Mouse (Mus musculus): ENCODE results near the gene Hspa1l.
"Not testable (repeated sequence)": the region's sequence is repeated elsewhere in the genome, so short reads cannot be mapped to it uniquely, and the experiment has no call there.

Gene Hspa1l

DNA sequence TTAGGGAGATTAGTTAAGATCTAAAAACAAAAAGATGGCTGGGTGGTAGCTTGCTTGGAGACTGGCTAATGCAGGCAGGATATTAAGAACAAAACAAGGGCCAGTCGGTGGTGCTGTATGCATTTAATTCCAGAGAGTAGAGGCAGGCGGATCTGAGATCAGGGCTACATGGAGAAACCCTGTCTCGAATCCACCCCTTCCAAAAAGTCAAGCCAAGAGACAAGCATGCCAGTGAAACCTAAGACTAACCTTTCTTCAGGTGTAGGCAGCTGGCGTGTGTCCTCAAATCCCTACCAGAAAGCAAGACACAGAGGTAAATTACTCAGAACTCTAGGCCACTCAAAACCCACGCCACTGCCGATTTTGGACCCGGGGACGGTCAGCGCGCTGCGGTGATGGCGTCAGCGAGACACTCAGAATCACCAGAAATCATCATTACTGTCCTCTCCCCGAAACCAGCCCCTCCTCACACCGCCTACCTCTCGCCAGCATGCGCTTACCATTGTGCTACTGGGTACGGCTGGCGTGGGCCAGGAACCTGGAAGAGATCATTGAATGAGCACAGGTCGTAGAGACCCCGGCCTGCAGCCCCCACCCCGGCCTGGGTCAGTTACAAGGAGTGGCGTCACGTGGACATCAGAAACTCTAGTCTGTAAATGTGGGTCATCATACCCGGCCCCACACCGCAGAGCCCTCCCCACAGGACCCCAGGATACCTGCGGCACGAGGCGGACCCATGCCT, 20.7 kb upstream of the Hspa1l start:
- no peak for DNase-seq (ENCODE audit: low spot score)

GRCm38 (mm10) chr17:34952378-34953040, 20.0 kb upstream of the Hspa1l start:
- DNase-seq (ENCODE audit: low spot score) = peak; percentile 81

- no peak for DNase-seq (ENCODE audit: low spot score)
Measured at GRCm38 (mm10) chr17:34953258-34953657, 19.2 kb upstream of the Hspa1l start.

- no peak for DNase-seq (ENCODE audit: low spot score)
Measured at GRCm38 (mm10) chr17:34953904-34954303, 18.6 kb upstream of the Hspa1l start.

DNA sequence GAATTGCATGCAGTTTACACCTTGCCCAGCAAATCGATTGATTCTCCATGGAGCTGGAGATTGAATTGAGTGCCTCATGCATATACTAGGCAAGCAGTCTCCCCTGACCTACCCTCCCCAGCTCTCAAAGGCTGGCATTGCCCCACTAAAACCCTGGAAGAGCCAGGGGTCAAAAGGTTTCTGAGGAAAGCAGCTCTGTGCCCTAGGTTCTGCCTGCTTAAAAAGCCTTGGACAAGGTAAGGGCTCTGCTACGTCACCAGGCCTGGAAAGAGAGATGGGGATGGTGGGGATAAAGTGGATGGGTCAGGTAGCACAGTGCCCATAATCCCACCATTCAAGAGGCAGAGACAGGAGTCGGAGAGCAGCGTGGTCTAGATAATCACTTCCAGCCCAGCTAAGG, 17.7 kb upstream of the Hspa1l start:
- DNase-seq (ENCODE audit: low spot score) = no peak

DNA sequence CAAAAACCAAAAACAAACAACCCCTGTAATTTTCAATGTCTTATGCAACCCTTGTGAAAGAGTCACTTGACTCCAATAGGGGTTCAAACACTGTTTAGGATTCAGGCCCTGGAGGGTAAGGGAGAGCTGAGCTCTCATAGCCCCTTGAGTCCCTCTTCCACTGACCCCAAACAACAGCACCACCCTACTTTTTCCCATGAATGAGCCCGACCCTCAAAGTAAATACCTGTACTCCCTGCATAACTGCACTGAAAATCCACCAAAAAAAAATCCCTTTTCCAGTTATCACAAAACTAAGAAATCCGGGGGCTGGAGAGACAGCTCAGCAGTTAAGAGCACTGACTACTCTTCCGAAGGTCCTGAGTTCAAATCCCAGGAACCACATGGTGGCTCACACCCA, 16.6 kb upstream of the Hspa1l start:
- DNase-seq (ENCODE audit: low spot score) = no peak

GRCm38 (mm10) chr17:34956340-34956739, 16.2 kb upstream of the Hspa1l start:
- no peak for DNase-seq (ENCODE audit: low spot score)

DNA sequence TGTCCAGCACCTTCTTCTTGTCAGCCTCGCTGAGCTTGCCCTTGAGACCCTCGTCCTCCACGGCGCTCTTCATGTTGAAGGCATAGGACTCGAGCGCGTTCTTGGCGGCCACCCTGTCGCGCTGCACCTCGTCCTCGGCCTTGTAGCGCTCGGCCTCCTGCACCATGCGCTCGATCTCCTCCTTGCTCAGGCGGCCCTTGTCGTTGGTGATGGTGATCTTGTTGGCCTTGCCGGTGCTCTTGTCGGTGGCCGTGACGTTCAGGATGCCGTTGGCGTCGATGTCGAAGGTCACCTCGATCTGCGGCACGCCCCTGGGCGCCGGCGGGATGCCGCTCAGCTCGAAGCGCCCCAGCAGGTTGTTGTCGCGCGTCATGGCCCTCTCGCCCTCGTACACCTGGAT, 15.2 kb upstream of the Hspa1l start:
- DNase-seq (ENCODE audit: low spot score) = not testable (repeated sequence)

DNA sequence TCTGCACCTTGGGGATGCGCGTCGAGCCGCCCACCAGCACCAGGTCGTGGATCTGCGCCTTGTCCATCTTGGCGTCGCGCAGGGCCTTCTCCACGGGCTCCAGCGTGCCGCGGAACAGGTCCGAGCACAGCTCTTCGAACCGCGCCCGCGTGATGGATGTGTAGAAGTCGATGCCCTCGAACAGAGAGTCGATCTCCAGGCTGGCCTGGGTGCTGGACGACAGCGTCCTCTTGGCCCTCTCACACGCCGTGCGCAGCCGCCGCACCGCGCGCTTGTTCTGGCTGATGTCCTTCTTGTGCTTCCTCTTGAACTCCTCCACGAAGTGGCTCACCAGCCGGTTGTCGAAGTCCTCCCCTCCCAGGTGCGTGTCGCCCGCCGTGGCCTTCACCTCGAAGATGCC, 14.5 kb upstream of the Hspa1l start:
- not testable (repeated sequence) for DNase-seq (ENCODE audit: low spot score)

DNA sequence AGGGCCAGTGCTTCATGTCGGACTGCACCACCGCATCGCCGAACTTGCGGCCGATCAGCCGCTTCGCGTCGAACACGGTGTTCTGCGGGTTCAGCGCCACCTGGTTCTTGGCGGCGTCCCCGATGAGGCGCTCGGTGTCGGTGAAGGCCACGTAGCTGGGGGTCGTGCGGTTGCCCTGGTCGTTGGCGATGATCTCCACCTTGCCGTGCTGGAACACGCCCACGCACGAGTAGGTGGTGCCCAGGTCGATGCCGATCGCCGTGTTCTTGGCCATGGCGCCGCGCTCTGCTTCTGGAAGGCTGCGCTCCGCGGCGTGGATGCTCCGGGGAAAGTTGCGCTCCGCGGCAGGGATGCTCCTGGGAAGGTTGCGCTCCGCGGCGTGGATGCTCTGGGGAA, 13.8 kb upstream of the Hspa1l start:
- not testable (repeated sequence) for DNase-seq (ENCODE audit: low spot score)

GRCm38 (mm10) chr17:34959130-34959778, 13.2 kb upstream of the Hspa1l start, which contains the start of gene Hspa1b:
Hspa1b (minus strand) TSS chr17:34959238.
- peak; percentile 71 for DNase-seq (ENCODE audit: low spot score)

DNA sequence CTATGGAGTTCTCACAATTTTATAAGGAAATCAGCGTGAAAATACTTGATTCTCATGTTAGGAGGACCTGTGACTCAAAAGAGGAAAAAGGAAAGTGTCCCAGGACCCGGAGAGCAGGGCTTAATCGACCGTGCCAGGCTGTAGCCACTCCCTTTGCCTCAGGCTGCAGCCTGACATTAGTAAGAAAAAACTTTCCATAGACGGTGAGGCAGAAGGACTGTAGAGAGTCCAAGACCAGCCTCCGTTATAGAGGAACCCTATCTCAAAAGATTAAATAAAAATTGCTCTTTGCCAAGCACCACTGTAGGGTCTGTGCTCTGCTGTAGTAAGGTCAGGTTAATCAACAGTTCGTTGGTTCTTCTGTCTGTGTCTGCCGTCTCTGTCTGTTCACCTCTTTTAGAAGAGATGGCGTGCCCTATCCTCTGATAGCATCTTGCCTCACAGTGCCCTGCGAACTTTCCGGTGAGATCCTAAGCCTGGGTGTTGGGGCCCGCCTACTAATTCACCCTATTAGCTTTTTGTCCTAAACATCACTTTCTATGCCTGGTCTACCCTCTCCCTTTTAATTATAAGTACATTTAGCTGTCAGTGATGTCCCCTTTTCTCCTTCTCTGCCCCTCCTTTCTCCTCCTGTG, 12.5 kb upstream of the Hspa1l start:
- DNase-seq (ENCODE audit: low spot score) = no peak

DNA sequence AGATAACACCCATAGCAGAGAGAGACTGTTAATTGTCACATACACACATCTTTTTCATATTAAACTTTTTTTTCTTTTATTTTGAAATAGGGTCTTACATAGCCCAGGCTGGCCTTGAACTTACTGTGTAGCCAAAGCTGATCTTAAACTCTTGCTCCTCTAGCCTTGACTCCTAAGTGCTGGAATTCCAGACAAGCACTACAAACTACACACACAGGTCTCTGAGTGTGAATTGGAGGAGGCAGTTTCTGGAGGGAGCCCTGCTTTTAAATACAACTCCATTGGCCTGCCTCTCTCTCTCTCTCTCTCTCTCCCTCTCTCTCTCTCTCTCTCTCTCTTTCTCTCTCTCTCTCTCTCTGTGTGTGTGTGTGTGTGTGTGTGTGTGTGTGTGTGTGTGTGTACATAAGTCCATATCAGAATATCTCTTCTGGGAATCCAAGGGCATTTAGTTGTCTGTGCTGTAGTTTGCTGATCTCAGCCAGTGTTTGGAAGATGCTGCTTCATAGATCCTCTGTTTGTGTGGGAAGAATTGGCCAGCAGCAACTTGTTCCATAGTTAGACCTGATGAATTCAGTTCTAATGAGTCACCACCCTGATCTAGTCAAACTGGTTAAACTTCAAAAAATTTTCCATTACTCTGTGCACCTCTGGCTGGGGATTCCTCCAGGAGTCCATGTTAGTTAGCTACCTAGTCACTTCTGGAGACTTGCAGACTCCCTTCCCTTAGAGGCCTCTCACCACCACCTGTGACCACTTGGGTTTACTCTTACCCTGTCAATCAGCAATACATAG, 11.6 kb upstream of the Hspa1l start:
- no peak for DNase-seq (ENCODE audit: low spot score)

DNA sequence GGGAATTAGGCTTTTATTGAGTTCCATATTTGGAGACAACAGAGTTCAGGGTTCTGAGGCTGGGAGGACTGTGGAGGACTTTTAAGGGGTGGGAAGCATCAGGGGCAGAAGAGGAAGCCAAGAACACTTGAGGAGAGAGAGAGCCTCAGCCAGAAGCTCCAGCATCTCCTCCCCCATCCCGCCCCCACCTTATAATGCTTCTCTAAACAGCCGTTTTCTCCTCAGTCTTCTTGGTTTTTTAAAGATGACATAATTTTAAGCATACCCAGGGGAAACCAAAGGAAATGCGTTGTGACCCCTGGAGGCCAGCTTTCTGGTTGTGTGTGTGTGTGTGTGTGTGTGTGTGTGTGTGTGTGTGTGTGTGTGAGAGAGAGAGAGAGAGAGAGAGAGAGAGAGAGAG, 10.4 kb upstream of the Hspa1l start:
- no peak for DNase-seq (ENCODE audit: low spot score)

- DNase-seq (ENCODE audit: low spot score) = no peak
Measured at GRCm38 (mm10) chr17:34962841-34963240, 9.7 kb upstream of the Hspa1l start.

DNA sequence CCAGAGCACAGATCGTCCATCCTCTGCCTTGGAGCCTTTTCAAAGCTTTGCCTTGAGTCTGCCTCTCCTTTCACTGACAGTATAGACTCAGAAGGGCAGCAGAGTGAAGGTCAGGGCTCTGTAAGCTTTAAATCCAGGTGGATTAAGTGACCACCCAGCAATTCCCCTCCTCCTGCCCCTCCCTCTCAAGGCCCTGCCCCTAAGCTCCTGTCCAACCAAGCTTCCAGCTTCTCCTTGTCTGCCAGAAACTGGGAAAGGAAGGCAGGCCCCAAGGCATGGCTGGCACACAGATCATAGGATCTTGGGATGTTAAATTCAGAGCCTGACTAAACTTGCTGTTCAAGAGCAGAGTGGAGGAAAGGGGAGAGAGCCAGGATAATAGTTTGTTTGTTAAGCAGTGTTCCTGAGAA, 7.9 kb upstream of the Hspa1l start:
- no peak for DNase-seq (ENCODE audit: low spot score)

GRCm38 (mm10) chr17:34965627-34966026, 6.9 kb upstream of the Hspa1l start:
- no peak for DNase-seq (ENCODE audit: low spot score)

DNA sequence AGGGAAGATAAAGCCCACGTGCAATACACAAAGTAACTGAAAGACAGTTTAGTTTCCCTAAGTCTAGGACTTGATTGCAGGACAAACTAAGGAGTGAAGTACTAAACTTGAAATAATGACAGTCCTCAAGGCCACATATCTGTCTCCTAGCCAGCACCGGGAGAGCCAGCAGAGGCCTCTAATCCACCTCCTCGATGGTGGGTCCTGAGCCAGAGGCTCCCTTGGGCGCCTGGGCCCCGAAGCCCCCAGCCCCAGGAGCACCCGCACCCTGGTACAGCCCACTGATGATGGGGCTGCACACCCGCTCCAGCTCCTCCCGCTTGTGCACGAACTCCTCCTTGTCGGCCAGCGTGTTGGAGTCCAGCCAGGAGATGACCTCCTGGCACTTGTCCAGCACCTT, 2.7 kb upstream of the Hspa1l start, which contains the start of gene Gm20481:
TSS of gene Gm20481 (plus strand) at position 91 of the 400 bp plus-strand sequence.
- DNase-seq (ENCODE audit: low spot score) = not testable (repeated sequence)

DNA sequence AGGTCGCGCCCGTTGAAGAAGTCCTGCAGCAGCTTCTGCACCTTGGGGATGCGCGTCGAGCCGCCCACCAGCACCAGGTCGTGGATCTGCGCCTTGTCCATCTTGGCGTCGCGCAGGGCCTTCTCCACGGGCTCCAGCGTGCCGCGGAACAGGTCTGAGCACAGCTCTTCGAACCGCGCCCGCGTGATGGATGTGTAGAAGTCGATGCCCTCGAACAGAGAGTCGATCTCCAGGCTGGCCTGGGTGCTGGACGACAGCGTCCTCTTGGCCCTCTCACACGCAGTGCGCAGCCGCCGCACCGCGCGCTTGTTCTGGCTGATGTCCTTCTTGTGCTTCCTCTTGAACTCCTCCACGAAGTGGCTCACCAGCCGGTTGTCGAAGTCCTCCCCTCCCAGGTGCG, 1.7 kb upstream of the Hspa1l start:
- not testable (repeated sequence) for DNase-seq (ENCODE audit: low spot score)

DNA sequence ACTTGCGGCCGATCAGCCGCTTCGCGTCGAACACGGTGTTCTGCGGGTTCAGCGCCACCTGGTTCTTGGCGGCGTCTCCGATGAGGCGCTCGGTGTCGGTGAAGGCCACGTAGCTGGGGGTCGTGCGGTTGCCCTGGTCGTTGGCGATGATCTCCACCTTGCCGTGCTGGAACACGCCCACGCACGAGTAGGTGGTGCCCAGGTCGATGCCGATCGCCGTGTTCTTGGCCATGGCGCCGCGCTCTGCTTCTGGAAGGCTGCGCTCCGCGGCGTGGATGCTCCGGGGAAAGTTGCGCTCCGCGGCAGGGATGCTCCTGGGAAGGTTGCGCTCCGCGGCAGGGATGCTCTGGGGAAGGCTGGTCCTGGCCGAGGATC, 822 bp upstream of the Hspa1l start:
- DNase-seq (ENCODE audit: low spot score) = not testable (repeated sequence)

GRCm38 (mm10) chr17:34975581-34976492, 3.3 kb downstream of the Hspa1l start:
- DNase-seq (ENCODE audit: low spot score) = no peak

Data from ovary, postnatal 10 days (tissue).